Mouse (Mus musculus) lung, postnatal 0 days (tissue): ENCODE measurements around the gene Ccdc60.

Source experiments
- CTCF ChIP-seq: IDR thresholded peaks from 2 replicates; pipeline ENCODE4 v1.5.1; 2016; ENCODE audit warnings: antibody characterized with exemption, mild to moderate bottlenecking
- EP300 ChIP-seq: IDR thresholded peaks from 2 replicates; pipeline ENCODE4 v1.6.1; 2016; ENCODE audit warnings: antibody characterized with exemption, mild to moderate bottlenecking, control low read depth

GRCm38 (mm10) chr5:116202692-116203091 lies 86.1 kb downstream of the Ccdc60 start:
- TF ChIP-seq CTCF: no peak
- TF ChIP-seq EP300: no peak
